Mouse (Mus musculus): ENCODE data around the gene Wdr4.
"Not testable (repeated sequence)": the region's sequence is repeated elsewhere in the genome, so short reads cannot be mapped to it uniquely, and the experiment has no call there.

The Wdr4 gene

GRCm38 (mm10) chr17:31519946-31520838 lies at the start of gene Wdr4, which contains the start of gene Ndufv3:
TSS of gene Wdr4 (minus strand) at chr17:31519980.
TSS of gene Ndufv3 (plus strand) at chr17:31520115.
- peak; percentile 96 for DNase-seq (ENCODE audit: low spot score)

GRCm38 (mm10) chr17:31566276-31566675 lies 46.5 kb upstream of the Wdr4 start:
- DNase-seq (ENCODE audit: low spot score): no peak

- no peak for DNase-seq (ENCODE audit: low spot score)
Measured at GRCm38 (mm10) chr17:31565141-31566056, 45.6 kb upstream of the Wdr4 start.

- no peak for DNase-seq (ENCODE audit: low spot score)
Measured at GRCm38 (mm10) chr17:31564858-31565140, 45.0 kb upstream of the Wdr4 start.

GRCm38 (mm10) chr17:31564015-31564857 lies 44.5 kb upstream of the Wdr4 start, which contains the start of gene Pknox1:
TSS of gene Pknox1 (plus strand) at chr17:31564734.
- peak; percentile 99 for DNase-seq (ENCODE audit: low spot score)

GRCm38 (mm10) chr17:31563632-31564014 lies 43.8 kb upstream of the Wdr4 start:
- no peak for DNase-seq (ENCODE audit: low spot score)

GRCm38 (mm10) chr17:31559021-31559789 lies 39.4 kb upstream of the Wdr4 start:
- DNase-seq (ENCODE audit: low spot score): no peak

GRCm38 (mm10) chr17:31557947-31558542 lies 38.3 kb upstream of the Wdr4 start:
- DNase-seq (ENCODE audit: low spot score): no peak

GRCm38 (mm10) chr17:31557124-31557880 lies 37.5 kb upstream of the Wdr4 start:
- DNase-seq (ENCODE audit: low spot score): no peak

- no peak for DNase-seq (ENCODE audit: low spot score)
Measured at GRCm38 (mm10) chr17:31556253-31556652, 36.5 kb upstream of the Wdr4 start.

GRCm38 (mm10) chr17:31552601-31553000 lies 32.8 kb upstream of the Wdr4 start:
- not testable (repeated sequence) for DNase-seq (ENCODE audit: low spot score)

GRCm38 (mm10) chr17:31549389-31549788 lies 29.6 kb upstream of the Wdr4 start:
- no peak for DNase-seq (ENCODE audit: low spot score)

GRCm38 (mm10) chr17:31547974-31548373 lies 28.2 kb upstream of the Wdr4 start:
- DNase-seq (ENCODE audit: low spot score): no peak

GRCm38 (mm10) chr17:31546444-31547196 lies 26.8 kb upstream of the Wdr4 start:
- no peak for DNase-seq (ENCODE audit: low spot score)

GRCm38 (mm10) chr17:31543574-31543973 lies 23.8 kb upstream of the Wdr4 start:
- DNase-seq (ENCODE audit: low spot score): no peak

- DNase-seq (ENCODE audit: low spot score): no peak
Measured at GRCm38 (mm10) chr17:31541460-31541831, 21.7 kb upstream of the Wdr4 start.

GRCm38 (mm10) chr17:31540809-31541459 lies 21.2 kb upstream of the Wdr4 start:
- no peak for DNase-seq (ENCODE audit: low spot score)

GRCm38 (mm10) chr17:31540101-31540500 lies 20.3 kb upstream of the Wdr4 start:
- DNase-seq (ENCODE audit: low spot score): no peak
